Mouse (Mus musculus) kidney, postnatal 4 days (tissue): ENCODE data around the gene 4933407L21Rik.
A peak's percentile ranks its signal among the peaks of the same experiment; 100 is the strongest.

Source experiments
- DNase-seq, 2 experiments: peaks; one replicate each; pipeline ENCODE4 v3.0.0; 2021; ENCODE audit warnings: mixed read lengths in 2 of 2

4933407L21Rik gene

GRCm38 (mm10) chr1:85928057-85928687 lies at the start of gene 4933407L21Rik:
TSS of gene 4933407L21Rik (plus strand) at chr1:85928483.
- DNase-seq, result peak in 1 of 2 experiments; percentile 24

GRCm38 (mm10) chr1:85882003-85882402 lies 46.3 kb upstream of the 4933407L21Rik start:
- DNase-seq, result no peak

- DNase-seq, result no peak
Measured at GRCm38 (mm10) chr1:85887221-85887620, 41.1 kb upstream of the 4933407L21Rik start.

GRCm38 (mm10) chr1:85894231-85894747 lies 34.0 kb upstream of the 4933407L21Rik start, which contains the start of gene Itm2c:
TSS of gene Itm2c (plus strand) at chr1:85894281.
- DNase-seq, result peak; percentile 94 to 95

GRCm38 (mm10) chr1:85894748-85895360 lies 33.4 kb upstream of the 4933407L21Rik start:
- DNase-seq, result peak; percentile 71 to 76

- peak; percentile 69 to 82 for DNase-seq
Measured at GRCm38 (mm10) chr1:85895391-85895837, 32.9 kb upstream of the 4933407L21Rik start.

- DNase-seq, result no peak
Measured at GRCm38 (mm10) chr1:85896110-85896509, 32.2 kb upstream of the 4933407L21Rik start.

GRCm38 (mm10) chr1:85896781-85897700 lies 31.2 kb upstream of the 4933407L21Rik start:
- no peak for DNase-seq

- DNase-seq, result no peak
Measured at GRCm38 (mm10) chr1:85897901-85898760, 30.2 kb upstream of the 4933407L21Rik start.

- no peak for DNase-seq
Measured at GRCm38 (mm10) chr1:85898761-85899387, 29.4 kb upstream of the 4933407L21Rik start.

- DNase-seq, result no peak
Measured at GRCm38 (mm10) chr1:85899388-85899761, 28.9 kb upstream of the 4933407L21Rik start.

- DNase-seq, result no peak
Measured at GRCm38 (mm10) chr1:85900521-85901333, 27.6 kb upstream of the 4933407L21Rik start.

GRCm38 (mm10) chr1:85901516-85902107 lies 26.7 kb upstream of the 4933407L21Rik start:
- peak; percentile 26 to 32 for DNase-seq

- DNase-seq, result peak; percentile 56 to 74
Measured at GRCm38 (mm10) chr1:85902108-85902561, 26.1 kb upstream of the 4933407L21Rik start.

GRCm38 (mm10) chr1:85906892-85907291 lies 21.4 kb upstream of the 4933407L21Rik start:
- DNase-seq, result no peak

- no peak for DNase-seq
Measured at GRCm38 (mm10) chr1:85908754-85909590, 19.3 kb upstream of the 4933407L21Rik start.

- no peak for DNase-seq
Measured at GRCm38 (mm10) chr1:85913078-85913755, 15.1 kb upstream of the 4933407L21Rik start.

- no peak for DNase-seq
Measured at GRCm38 (mm10) chr1:85915890-85916289, 12.4 kb upstream of the 4933407L21Rik start.
